Mouse (Mus musculus) embryonic facial prominence, embryonic 11.5 days (tissue): ENCODE measurements around the gene Wdr91. TPM values are rescaled to one million over a fixed set of nuclear protein-coding genes. Genes with fewer than 3 reads are reported as not detected.

ENCODE experiments used
- ATAC-seq: fragments of 200-750 bp; cut with Nextera tagmentation; replicated peaks from 2 replicates; pipeline ENCODE4 v1.8.0; 2017; ENCODE audit warnings: low read depth; ENCODE audit not compliant: insufficient number of reproducible peaks, low FRiP score, low TSS enrichment
- DNase-seq: peaks from one replicate; pipeline ENCODE4 v3.0.0-alpha.2; 2015; ENCODE audit warnings: low spot score
- H3K27ac ChIP-seq: fragments of 300-500 bp; sonication (generic); replicated peaks from 2 replicates; pipeline ENCODE4 v1.5.1; 2014; ENCODE audit warnings: mild to moderate bottlenecking, low read depth, low read length, control low read depth
- H3K27me3 ChIP-seq: fragments of 300-500 bp; sonication (generic); 2 replicates; pipeline ENCODE4 v1.6.1; 2014; ENCODE audit warnings: mild to moderate bottlenecking, low read length, moderate library complexity, mixed read lengths; ENCODE audit not compliant: control insufficient read depth, insufficient read depth
- H3K36me3 ChIP-seq: fragments of 300-500 bp; sonication (generic); replicated peaks from 2 replicates; pipeline ENCODE4 v1.6.1; 2014; ENCODE audit warnings: low read depth, mild to moderate bottlenecking, low read length, moderate library complexity, mixed read lengths; ENCODE audit not compliant: control insufficient read depth, insufficient read depth
- H3K4me1 ChIP-seq: fragments of 300-500 bp; sonication (generic); 2 replicates; pipeline ENCODE4 v1.6.1; 2014; ENCODE audit warnings: low read length, mixed read lengths; ENCODE audit not compliant: control insufficient read depth, insufficient read depth
- H3K4me2 ChIP-seq: fragments of 300-500 bp; sonication (generic); 2 replicates; pipeline ENCODE4 v1.6.1; 2014; ENCODE audit warnings: low read depth, mild to moderate bottlenecking, control low read depth, low read length, moderate library complexity
- H3K4me3 ChIP-seq: fragments of 300-500 bp; sonication (generic); 2 replicates; pipeline ENCODE4 v1.5.1; 2014; ENCODE audit warnings: low read depth, low read length, control low read depth
- H3K9ac ChIP-seq: fragments of 300-500 bp; sonication (generic); replicated peaks from 2 replicates; pipeline ENCODE4 v1.6.1; 2014; ENCODE audit warnings: mild to moderate bottlenecking, control low read depth, low read length
- H3K9me3 ChIP-seq: fragments of 300-500 bp; sonication (generic); replicated peaks from 2 replicates; pipeline ENCODE4 v1.6.1; 2016; ENCODE audit warnings: mild to moderate bottlenecking, low read length, inconsistent platforms, mixed read lengths; ENCODE audit not compliant: control insufficient read depth
- WGBS: fragments of 180-500 bp; shearing (Covaris S2); extraction: QIAGEN DNeasy Blood & Tissue Kit; methylation state at CpG from one replicate; pipeline ENCODE4 v1.1.7; 2014; 5-methylcytosine and 5-hydroxymethylcytosine counted together
- polyA plus RNA-seq: library from polyadenylated mRNA; unstranded; fragments of >200 nt; fragmentation: Nextera tagmentation; extraction: Ambion mirVana; gene quantifications from 2 replicates; pipeline ENCODE4 v1.2.1, GENCODE M21; 2014

The Wdr91 gene
- polyA plus RNA-seq, 1 experiment from 2014 or later, result 11.9 TPM

DNA sequence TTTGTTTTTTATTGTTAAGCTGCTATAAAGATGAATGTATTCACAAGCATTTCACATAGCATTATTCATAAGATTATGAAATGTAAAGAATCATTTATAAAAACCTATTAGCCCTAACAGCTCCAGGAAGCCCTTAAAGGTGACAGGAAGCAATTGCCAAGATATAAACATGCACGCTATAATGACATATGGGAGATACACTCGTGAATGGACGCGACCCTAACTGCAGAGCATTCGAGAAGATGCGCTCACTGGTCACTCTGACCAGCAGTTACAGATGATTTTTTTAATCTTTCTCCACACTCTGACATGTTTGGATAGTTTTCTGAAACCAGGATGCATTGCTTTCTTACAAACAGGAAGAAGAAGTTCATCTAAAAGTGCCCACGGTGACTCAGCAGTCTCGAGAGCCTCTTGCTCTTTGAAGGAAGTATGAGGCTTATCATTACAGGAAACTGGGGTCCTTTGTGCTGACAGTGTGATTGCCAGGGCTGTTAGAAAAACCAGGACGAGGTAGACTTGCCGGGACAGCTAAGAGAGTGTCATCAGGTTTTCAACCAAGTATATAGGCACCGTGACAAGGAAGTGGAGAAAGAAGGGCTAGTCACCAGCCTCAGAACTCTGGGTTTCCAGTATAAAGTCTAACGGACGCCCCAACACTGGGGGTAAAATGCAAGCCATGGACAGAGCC is 41.3 kb downstream of the Wdr91 start:
- Histone ChIP-seq H3K4me3 (no peak overlapping the region), H3K27ac (no peak overlapping the region), H3K27me3 (no peaks in the 10 kb centered on the region), H3K4me2 (no peak overlapping the region), H3K36me3 (no peaks in the 10 kb centered on the region), H3K9ac (no peak overlapping the region), H3K9me3 (no peaks in the 10 kb centered on the region), H3K4me1 (no peaks in the 10 kb centered on the region)
- WGBS, result 76% methylated on average over 13 of the region's 13 CpGs
- DNase-seq (no peak), ATAC-seq (no peak)

DNA sequence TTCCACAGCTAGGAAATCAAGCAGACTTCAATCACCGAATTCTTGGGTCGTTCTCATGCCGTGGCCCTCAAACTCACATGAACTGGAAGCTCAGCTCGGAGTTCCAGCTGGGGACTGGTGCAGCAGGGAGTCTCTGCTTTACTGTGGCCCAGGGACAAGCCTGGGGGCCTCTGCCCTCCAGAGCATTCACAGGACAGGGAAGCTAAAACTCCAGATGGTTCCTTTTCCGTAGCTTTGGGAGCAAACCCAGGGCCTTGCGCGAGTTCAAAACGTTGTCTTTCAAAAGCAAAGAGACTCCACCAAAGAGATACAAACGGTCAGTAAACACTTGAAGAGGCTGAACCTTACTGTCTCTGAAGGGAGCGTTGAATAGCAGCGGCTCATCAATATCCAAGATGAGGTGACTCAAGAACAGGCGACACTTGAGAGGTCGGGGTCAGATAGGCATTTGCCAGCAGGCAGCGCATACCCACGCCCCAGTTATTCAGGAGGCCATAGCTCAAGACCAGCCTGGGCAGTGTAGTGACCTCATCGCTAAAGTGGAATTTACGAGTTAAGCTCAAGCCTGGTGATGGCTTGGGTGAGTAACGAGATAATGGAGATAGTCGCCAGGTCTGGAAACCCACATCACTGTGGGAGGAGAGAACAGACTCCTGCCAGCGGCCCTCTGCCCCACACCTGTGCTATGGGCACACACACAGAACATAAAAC is 42.0 kb downstream of the Wdr91 start:
- H3K27me3 ChIP-seq, result no peaks in the 10 kb centered on the region
- H3K27ac ChIP-seq, result no peak overlapping the region
- 85% methylated on average over 20 of the region's 20 CpGs for WGBS
- ATAC-seq, result no peak
- no peak overlapping the region for H3K4me2 ChIP-seq
- H3K36me3 ChIP-seq, result no peaks in the 10 kb centered on the region
- no peaks in the 10 kb centered on the region for H3K4me1 ChIP-seq
- H3K9ac ChIP-seq, result no peak overlapping the region
- H3K4me3 ChIP-seq, result no peak overlapping the region
- no peak for DNase-seq
- H3K9me3 ChIP-seq, result no peaks in the 10 kb centered on the region

DNA sequence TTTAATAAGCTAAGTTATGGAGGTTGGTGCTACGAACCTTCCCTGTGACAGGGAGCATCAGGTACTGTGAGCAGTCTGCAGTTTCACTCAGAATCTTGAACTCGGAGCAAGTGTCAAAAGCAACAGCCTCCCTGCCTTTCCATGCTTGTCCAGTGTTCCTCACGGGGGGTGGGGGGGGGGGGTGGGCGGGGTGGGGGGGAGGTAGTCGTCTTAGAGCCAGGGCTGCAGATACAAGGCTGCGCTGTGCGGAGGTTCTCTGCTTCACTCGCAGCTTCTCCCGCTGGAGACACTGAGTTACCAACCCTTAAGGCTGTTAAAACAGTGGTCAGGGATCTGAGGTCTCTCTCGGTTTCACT is 42.7 kb downstream of the Wdr91 start:
- no peak overlapping the region for H3K4me2 ChIP-seq
- no peak overlapping the region for H3K27ac ChIP-seq
- no peak overlapping the region for H3K4me3 ChIP-seq
- H3K36me3 ChIP-seq, result no peaks in the 10 kb centered on the region
- H3K27me3 ChIP-seq, result no peaks in the 10 kb centered on the region
- H3K4me1 ChIP-seq, result no peaks in the 10 kb centered on the region
- H3K9ac ChIP-seq, result no peak overlapping the region
- H3K9me3 ChIP-seq, result no peaks in the 10 kb centered on the region
- DNase-seq (no peak), ATAC-seq (no peak)
- WGBS, result 81% methylated on average over 10 of the region's 10 CpGs

DNA sequence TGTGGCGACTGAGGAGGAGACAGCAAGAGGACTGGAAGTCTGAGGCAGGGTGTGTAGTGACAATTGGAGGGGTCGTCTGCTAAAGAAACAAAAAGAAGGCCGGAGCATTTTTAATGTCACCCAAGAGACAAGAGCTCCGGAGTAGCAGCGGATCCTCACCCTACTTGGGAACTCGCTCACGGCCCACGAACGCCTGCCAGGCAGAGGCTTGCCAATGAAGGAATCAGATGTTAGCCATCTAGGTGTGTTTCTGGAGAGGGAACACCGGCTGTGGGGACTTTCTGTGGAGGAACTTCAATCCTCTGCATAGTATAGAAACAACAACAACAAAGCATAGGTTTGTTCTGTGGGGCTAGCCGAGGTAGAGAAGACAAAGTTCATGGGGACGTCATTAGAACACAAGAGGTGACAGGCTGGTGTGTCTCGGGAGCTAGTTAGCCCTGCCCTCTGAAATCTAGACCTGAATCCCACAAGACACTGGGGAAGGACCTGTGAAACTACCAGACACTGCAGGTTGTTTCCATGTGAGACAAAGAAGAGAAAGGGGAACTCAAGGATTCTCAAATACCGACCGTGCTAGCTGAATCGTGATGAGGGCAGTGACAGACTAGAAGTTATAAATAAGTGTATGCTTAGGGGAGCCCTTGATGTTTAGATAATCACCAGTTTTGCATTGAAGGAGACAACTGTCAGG is 43.2 kb downstream of the Wdr91 start:
- H3K4me3 ChIP-seq, result no peak overlapping the region
- no peak for ATAC-seq
- 74% methylated on average over 16 of the region's 16 CpGs for WGBS
- no peaks in the 10 kb centered on the region for H3K9me3 ChIP-seq
- H3K4me1 ChIP-seq, result no peaks in the 10 kb centered on the region
- no peaks in the 10 kb centered on the region for H3K27me3 ChIP-seq
- no peak for DNase-seq
- no peak overlapping the region for H3K4me2 ChIP-seq
- H3K9ac ChIP-seq, result no peak overlapping the region
- no peak overlapping the region for H3K27ac ChIP-seq
- no peaks in the 10 kb centered on the region for H3K36me3 ChIP-seq

DNA sequence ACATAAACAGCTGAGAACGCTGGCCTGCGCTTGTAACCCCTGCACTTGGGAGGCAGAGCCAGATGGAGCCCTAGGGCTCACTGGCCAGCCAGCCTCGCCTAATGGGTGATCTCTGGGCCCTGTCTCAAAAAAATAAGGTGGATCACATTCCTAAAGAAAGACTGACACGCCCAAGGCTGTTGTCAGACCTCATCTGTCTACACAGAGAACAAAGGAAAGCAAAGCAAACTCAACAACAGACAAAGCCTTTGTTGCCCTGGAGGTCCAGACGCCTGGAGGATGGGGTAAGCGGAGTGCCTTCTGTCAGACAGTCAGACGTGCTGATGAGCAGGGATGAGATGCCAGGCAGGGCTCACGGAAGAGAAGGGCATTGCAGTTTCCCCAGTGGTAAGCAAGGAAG is 43.9 kb downstream of the Wdr91 start:
- no peak for ATAC-seq
- DNase-seq, result no peak
- H3K4me3 ChIP-seq, result no peak overlapping the region
- no peaks in the 10 kb centered on the region for H3K4me1 ChIP-seq
- no peak overlapping the region for H3K27ac ChIP-seq
- H3K27me3 ChIP-seq, result no peaks in the 10 kb centered on the region
- 46% methylated on average over 8 of the region's 8 CpGs for WGBS
- H3K36me3 ChIP-seq, result no peaks in the 10 kb centered on the region
- peak overlapping the region; percentile 27; the same call in 1 of the 2 replicates for H3K9ac ChIP-seq
- H3K9me3 ChIP-seq, result no peaks in the 10 kb centered on the region
- H3K4me2 ChIP-seq, result no peak overlapping the region

DNA sequence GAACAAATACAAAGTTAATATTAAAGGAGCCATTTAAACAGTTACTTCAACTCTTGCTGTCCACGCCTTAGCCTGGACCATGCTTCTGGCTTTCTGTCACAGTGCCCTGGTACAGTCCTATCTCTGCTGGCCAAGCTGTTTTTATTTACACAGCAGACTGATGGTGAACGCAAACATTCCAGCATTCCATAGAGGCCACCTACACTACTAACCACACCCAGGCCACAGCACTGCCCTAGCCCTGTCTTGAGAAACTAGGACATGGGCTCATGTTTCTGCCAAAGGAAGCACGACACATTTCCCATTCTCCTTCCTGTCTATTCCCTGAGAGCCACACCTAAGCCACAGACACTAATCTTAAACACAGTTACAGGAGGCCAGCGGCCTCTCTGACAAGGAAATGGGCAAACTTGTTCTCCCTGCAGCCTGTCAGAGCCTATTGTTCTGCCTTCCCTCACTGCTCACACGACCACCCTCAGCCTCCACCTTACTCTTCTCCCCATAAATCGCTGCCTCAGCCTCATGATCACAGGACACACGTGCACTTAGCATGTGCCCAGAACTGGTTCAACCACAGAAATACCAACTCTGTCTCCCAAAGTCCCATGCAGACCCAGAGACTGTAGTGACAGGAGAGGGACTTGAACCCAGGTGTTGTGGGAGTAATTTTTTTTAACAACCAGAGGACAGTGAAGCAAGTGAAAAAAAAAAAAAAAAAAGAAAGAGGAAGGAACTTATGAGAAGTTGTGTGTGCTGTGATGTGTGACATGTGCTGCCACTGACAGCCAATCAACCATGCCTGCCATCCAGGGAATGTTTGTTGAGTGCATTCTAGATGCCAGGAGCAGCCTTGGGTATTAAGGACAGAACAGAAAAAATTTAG is 44.7 kb downstream of the Wdr91 start:
- H3K36me3 ChIP-seq, result no peaks in the 10 kb centered on the region
- H3K4me3 ChIP-seq, result no peak overlapping the region
- WGBS, result 59% methylated on average over 7 of the region's 7 CpGs
- H3K27me3 ChIP-seq, result no peaks in the 10 kb centered on the region
- DNase-seq (no peak), ATAC-seq (0 out of 2 replicates have a peak, but pooled peaks have one; percentile 31)
- H3K9ac ChIP-seq, result no peak overlapping the region
- no peaks in the 10 kb centered on the region for H3K4me1 ChIP-seq
- H3K4me2 ChIP-seq, result no peak overlapping the region
- H3K9me3 ChIP-seq, result no peaks in the 10 kb centered on the region
- no peak overlapping the region for H3K27ac ChIP-seq

DNA sequence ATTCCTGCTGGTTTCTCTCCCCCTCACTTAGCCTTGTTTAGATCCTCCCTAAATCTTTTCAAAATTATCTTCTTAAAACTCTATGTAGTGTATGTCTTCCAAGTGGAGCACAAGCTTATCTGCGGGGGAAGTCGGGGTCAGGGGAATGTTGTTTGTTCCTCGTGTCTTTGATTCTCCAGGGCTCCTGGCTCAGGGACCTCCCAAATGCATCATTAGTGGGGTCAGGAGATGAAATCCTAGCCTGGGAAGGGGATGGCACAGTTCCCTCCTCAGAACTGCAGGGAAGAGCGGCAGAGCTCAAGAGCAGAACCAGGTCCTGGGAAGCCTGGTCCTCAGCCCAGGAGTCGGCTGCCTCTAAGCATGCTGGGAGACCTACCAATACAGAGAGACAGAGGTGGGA is 45.5 kb downstream of the Wdr91 start:
- no peak for DNase-seq
- WGBS, result 58% methylated on average over 5 of the region's 5 CpGs
- Histone ChIP-seq H3K4me1 (no peaks in the 10 kb centered on the region), H3K9me3 (no peaks in the 10 kb centered on the region), H3K4me3 (no peak overlapping the region), H3K9ac (no peak overlapping the region), H3K4me2 (no peak overlapping the region), H3K27ac (no peak overlapping the region), H3K36me3 (no peaks in the 10 kb centered on the region), H3K27me3 (no peaks in the 10 kb centered on the region)
- ATAC-seq, result no peak
